Mouse (Mus musculus): Measurements from ENCODE around the gene Trp53tg5.

- no peak for TF ChIP-seq EP300 (IDR thresholded peaks at IDR 0.05; ENCODE audit: insufficient read depth, low read depth, low read length)
- no peak for TF ChIP-seq CTCF (IDR thresholded peaks at IDR 0.05; ENCODE audit: low read depth, low read length)
These were observed 45.6 kb upstream of the Trp53tg5 start for GRCm38 (mm10) chr2:164519171-164519526.
